Comparison of ENCODE assay signal across 9 mouse cellular contexts in genomic region chr8:120599504-120599903, GRCm38 (mm10). TPM values are rescaled to one million over a fixed set of nuclear protein-coding genes. Genes with fewer than 3 reads are reported as not detected.
DNase-seq lines count a peak whose midpoint lies in the region; TF ChIP-seq lines count a peak whose summit lies in the region.
"Had no signal": no experiment of that assay in that cellular context is flagged by ENCODE, and none has a peak within 500 bp of the region (broad histone marks: within the 10 kb centered on the region; RNA-seq: fewer than 3 reads in every experiment).

No protein-coding gene starts in this region.

- H3K4me1 ChIP-seq in lung, adult 2 months (ENCODE audit: control insufficient read depth, insufficient read depth, low read length) = no peaks in the 10 kb centered on the region

- DNase-seq in 416B (ENCODE audit: low read depth) (peak; percentile 85), ES-CJ7 (ENCODE audit: low read depth, low spot score) (peak; percentile 86)
- DNase-seq in cerebellum, adult 11-12 months = peak; percentile 72
- DNase-seq in forelimb bud, embryonic 11.5 days (ENCODE audit: low read depth, low spot score) = peak; percentile 56
- DNase-seq in kidney, postnatal 36 days = peak; percentile 84 to 95
- peak; percentile 85 for DNase-seq in lung, adult 2 months
- DNase-seq in right cerebral cortex, postnatal 14 days = peak; percentile 85
- DNase-seq in urinary bladder, postnatal 25 days (ENCODE audit: low spot score) = peak; percentile 82

- TF ChIP-seq CTCF in lung, adult 2 months (IDR thresholded peaks at IDR 0.05; ENCODE audit: insufficient read depth, low read length) = peak; percentile 87

- WGBS in lung, adult 2 months = 39% methylated on average over 7 of the region's 7 CpGs

- TF ChIP-seq POLR2A in lung, adult 2 months (IDR thresholded peaks at IDR 0.05; ENCODE audit: borderline replicate concordance, extremely low read depth, low read depth, low read length) = no peak

- H3K4me3 ChIP-seq in lung, adult 2 months (replicated peaks; ENCODE audit: extremely low read depth, low read depth, low read length) = no peak overlapping the region
- H3K4me3 ChIP-seq: stomach, embryonic 15.5 days had no signal

RNA-seq across cellular contexts. Expression of gene Gins2, which starts 10.4 kb away (rescaled TPM):
- polyA plus RNA-seq in lung, adult 2 months (2012; rRNA removed) = 4.4 and 4.5 TPM in 2 replicates

RNA-seq across cellular contexts. Expression of gene 1190005I06Rik, which starts 47.9 kb away (rescaled TPM):
- polyA plus RNA-seq in lung, adult 2 months (2012; rRNA removed) = 2.4 and 6.2 TPM in 2 replicates
